Mouse (Mus musculus) liver, embryonic 14.5 days (tissue): ENCODE results near the gene Fnip2.

Source experiments
- CTCF ChIP-seq: IDR thresholded peaks from 2 replicates; pipeline ENCODE4 v1.5.1; 2016; ENCODE audit warnings: antibody characterized with exemption, low read depth, control low read depth
- EP300 ChIP-seq: IDR thresholded peaks from 2 replicates; pipeline ENCODE4 v1.6.1; 2016; ENCODE audit warnings: antibody characterized with exemption, low read depth

GRCm38 (mm10) chr3:79469440-79469839 lies 98.2 kb downstream of the Fnip2 start:
- no peak for TF ChIP-seq CTCF
- no peak for TF ChIP-seq EP300
